Mouse (Mus musculus) layer of hippocampus, adult 2 months (tissue): ENCODE measurements at regions not wholly inside any gene's neighbourhood (a gene's known extent, or its start where the extent isn't known, plus 50 kb on each side); places are given as distances from the start of the nearest gene placed in this dataset.

Source experiments
- DNase-seq, 2 experiments: peaks; one replicate each; pipeline ENCODE4 v3.0.0; 2022; ENCODE audit warnings: low spot score in 2 of 2
- H3K27ac ChIP-seq: fragments of 200-600 bp; 2 replicates; pipeline ENCODE4 v1.8.1; 2022
- H3K4me3 ChIP-seq: fragments of 200-600 bp; 2 replicates; pipeline ENCODE4 v1.8.1; 2022; ENCODE audit warnings: mild to moderate bottlenecking
- CTCF ChIP-seq: fragments of 200-600 bp; conservative IDR thresholded peaks from 2 replicates; pipeline ENCODE4 v1.8.1; 2022; ENCODE audit warnings: antibody characterized with exemption, mild to moderate bottlenecking, moderate library complexity

DNA sequence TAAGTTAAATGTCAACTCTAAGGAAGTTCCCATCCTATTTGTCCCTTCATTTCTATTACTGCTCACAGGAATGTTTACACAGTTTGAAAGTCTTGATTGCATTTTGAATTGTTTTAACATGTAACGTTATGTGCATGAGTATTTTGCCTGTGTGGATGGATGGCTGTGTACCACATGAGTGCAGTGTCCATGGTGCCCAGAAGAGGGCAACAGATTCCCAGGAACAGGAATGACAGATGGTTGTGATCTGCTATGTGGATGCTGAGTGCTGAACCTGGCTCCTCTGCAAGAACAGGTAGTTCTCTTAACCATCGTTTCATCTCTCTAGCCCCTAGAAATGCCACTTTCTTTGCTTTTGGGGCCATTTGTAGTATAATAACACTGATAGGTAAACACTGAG lies 597.9 kb upstream of the Zwint start:
- no peak for DNase-seq
- no peak overlapping the region for H3K27ac ChIP-seq
- TF ChIP-seq CTCF: peak; percentile 55
- H3K4me3 ChIP-seq: no peak overlapping the region

DNA sequence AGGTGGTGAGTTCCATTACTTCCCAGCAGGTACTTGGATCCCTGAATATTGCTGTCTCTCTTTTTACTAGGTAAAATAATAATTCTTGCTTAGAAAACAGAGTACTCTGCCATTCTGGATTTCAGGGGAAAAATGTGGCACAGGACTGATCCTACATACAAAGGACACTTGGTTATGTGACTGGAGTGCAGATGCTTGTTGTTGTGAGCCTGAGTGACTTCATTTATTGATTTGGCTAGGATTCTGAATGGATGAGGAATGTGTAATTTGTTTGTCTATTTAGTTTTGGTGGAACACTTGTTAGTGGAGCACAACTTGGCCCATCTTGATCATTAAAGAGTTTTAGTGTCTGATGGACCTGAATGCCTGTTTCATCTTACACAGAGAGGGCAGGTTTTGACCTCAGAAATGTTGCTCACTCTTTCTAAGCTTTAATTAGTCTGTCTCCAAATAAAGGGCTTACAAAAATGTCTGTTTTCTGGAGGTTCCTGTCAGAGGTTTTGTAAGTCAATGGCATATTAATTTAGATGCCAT lies 583.4 kb upstream of the Zwint start:
- peak in 1 of 2 experiments; percentile 3 for DNase-seq
- no peak for TF ChIP-seq CTCF
- no peak overlapping the region for H3K4me3 ChIP-seq
- no peak overlapping the region for H3K27ac ChIP-seq

DNA sequence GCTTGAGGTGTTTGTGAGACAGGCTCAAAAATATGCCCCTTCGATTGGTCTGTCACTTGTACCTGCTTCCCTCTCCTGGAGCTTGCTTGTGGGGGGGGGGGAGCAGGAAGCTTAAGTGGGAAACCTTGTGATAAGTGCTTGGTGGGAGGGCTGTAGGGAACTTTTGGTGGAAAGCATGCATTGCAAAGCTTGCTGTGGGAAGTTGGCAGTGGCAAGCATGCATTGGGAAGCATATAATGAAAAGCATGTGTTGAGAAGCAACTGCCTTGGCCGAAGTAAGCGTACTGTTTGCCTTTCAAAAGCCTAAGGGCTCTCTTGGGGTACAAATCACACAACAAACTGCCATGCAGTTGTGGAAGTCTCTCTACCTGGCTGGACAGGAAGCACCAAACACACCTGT lies 576.3 kb upstream of the Zwint start:
- no peak for TF ChIP-seq CTCF
- DNase-seq: no peak
- H3K4me3 ChIP-seq: no peak overlapping the region

DNA sequence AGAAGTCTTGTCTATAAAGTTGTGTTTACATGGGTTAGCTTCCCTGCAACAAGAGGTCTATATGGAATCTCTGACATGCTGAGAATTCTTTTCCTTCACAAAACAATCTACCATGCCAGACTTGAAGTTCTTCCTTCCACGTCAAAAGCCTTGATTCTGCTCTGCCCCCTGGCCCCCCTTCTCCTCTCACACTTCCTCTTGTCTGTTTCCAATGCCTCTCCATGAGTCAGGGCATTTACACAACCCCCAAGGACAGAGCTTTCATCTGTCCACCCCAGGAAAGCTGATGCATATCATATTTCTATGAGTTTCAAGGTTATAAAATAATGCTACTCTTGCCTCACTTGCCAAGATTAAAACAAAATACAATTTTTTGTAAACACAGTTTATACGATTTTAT lies 557.7 kb upstream of the Zwint start:
- Histone ChIP-seq H3K27ac (no peak overlapping the region), H3K4me3 (no peak overlapping the region)
- TF ChIP-seq CTCF: no peak
- DNase-seq: no peak

More for the DNA sequence above, 576.3 kb upstream of the Zwint start:
- H3K27ac ChIP-seq: no peak overlapping the region

DNA sequence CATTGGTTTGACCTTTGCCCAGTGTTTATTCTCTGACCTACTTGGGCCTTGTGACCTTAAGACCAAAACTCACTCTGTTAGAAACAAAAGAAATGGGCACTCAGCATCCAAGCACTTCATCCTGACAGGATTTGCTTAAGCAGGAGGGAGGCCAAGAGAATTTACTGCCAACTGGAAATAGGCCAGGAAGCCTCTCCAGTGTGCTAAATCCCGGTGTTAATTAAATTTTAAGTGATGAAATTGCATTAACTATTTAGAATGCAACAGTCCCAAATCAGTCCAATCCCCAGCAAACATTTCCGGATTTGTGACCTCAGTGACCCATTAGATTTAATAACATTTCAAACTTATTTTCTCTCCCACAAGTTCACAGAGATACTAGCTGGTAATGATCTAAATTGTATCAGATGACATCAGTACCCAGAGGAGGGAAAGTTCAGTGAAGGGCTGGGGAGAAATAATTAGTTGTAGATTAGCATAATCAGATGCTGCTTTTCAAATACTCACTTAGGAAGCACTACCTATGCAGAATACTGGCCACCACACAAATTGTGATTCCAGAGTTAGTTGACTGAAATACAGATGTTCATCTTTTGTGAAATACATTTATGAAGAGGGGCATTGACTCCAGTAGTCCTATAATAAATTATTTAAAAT lies 555.4 kb upstream of the Zwint start:
- no peak overlapping the region; the same call in 1 of the 2 replicates for H3K27ac ChIP-seq
- no peak overlapping the region for H3K4me3 ChIP-seq
- no peak for TF ChIP-seq CTCF
- peak; percentile 15 to 25 for DNase-seq

DNA sequence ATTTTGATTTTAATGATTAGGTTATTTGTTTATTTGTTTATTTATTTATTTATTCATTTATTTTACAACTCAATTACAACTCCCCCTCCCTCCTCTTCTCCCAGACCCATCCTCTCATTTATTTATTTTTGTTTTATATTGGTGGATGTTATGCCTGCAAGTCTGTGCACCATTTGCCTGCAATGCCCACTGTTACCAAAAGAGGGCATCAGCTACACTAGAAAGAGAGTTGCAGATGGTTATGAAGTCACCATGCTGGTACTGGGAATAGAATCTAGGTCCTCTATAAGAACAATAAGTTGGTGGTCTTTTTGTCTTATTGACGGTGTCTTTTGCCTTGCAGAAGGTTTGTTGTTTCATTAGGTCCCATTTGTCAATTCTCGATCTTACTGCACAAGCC lies 535.2 kb upstream of the Zwint start:
- Histone ChIP-seq H3K4me3 (no peak overlapping the region), H3K27ac (no peak overlapping the region)
- DNase-seq: no peak
- TF ChIP-seq CTCF: peak; percentile 38

DNA sequence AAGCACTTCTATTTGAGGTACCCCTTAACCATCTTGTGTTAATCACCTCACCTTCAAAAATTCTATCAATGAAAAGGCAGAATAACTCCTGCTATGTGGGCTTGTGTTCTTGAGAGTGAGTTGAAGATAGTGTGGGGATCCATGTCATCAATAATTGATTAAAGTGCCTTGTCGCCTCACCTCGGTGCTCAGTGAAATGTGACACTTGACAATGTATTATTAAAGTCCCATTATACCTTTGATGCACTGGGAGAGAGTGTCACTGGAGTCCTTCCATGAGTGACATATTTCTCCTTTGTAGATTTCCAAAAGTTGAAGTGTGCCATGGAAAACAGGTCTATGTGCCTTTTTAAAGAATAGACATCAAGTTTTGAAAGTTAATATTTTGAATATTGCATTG lies 522.2 kb upstream of the Zwint start:
- H3K4me3 ChIP-seq: no peak overlapping the region
- H3K27ac ChIP-seq: no peak overlapping the region
- TF ChIP-seq CTCF: no peak
- DNase-seq: no peak
